Mouse (Mus musculus): ENCODE results near the gene Myzap. TPM values are rescaled to one million over a fixed set of nuclear protein-coding genes. Genes with fewer than 3 reads are reported as not detected.

Myzap gene
- polyA plus RNA-seq, 1 experiment, result 6.0 TPM

GRCm38 (mm10) chr9:71596888-71597287 lies 4.7 kb upstream of the Myzap start:
- H3ac ChIP-seq (ENCODE audit: control insufficient read depth, insufficient read length), result no peak overlapping the region
- no peaks in the 10 kb centered on the region for H3K36me3 ChIP-seq (ENCODE audit: control insufficient read depth, insufficient read depth)
- H3K4me2 ChIP-seq (ENCODE audit: low read depth), result no peak overlapping the region
- H3K27me3 ChIP-seq (ENCODE audit: control insufficient read depth, insufficient read depth, insufficient read length), result peaks cover 16% of the 10 kb centered on the region
- no peak overlapping the region for H3K4me3 ChIP-seq
- TF ChIP-seq MYOD1 (IDR thresholded peaks at IDR 0.05; ENCODE audit: control insufficient read depth in 1 of 3, insufficient read length in 2 of 3, low read depth in 2 of 3) (no peak), TCF12 (IDR thresholded peaks at IDR 0.05; ENCODE audit: insufficient read depth, poor library complexity, severe bottlenecking) (no peak), E2F4 (IDR thresholded peaks at IDR 0.05; ENCODE audit: insufficient read depth) (no peak), CEBPB (IDR thresholded peaks at IDR 0.05; ENCODE audit: insufficient read depth, poor library complexity, severe bottlenecking) (no peak), MYOG (IDR thresholded peaks at IDR 0.05; ENCODE audit: control insufficient read depth in 1 of 3, insufficient read depth in 1 of 3, insufficient read length in 2 of 3, low read depth in 2 of 3) (no peak), POLR2A (IDR thresholded peaks at IDR 0.05; ENCODE audit: insufficient read length, low read depth) (no peak)
- H3K79me2 ChIP-seq (ENCODE audit: control insufficient read depth, insufficient read depth), result no peaks in the 10 kb centered on the region

GRCm38 (mm10) chr9:71592577-71593285 lies 571 bp upstream of the Myzap start:
- Histone ChIP-seq H3K36me3 (ENCODE audit: control insufficient read depth, insufficient read depth) (no peaks in the 10 kb centered on the region), H3K27me3 (ENCODE audit: control insufficient read depth, insufficient read depth, insufficient read length) (no peaks in the 10 kb centered on the region), H3K4me3 (peak overlapping the region; percentile 9), H3K4me2 (ENCODE audit: low read depth) (peak overlapping the region; percentile 84), H3ac (ENCODE audit: control insufficient read depth, insufficient read length) (peak overlapping the region; percentile 17), H3K79me2 (ENCODE audit: control insufficient read depth, insufficient read depth) (no peaks in the 10 kb centered on the region)
- TF ChIP-seq TCF3 (IDR thresholded peaks at IDR 0.05; ENCODE audit: insufficient read length, low read depth) (no peak), SRF (IDR thresholded peaks at IDR 0.05; ENCODE audit: control insufficient read depth, insufficient read length, low read depth) (no peak), MYOD1 (IDR thresholded peaks at IDR 0.05; ENCODE audit: control insufficient read depth in 1 of 3, insufficient read length in 2 of 3, low read depth in 2 of 3) (no peak), TCF12 (IDR thresholded peaks at IDR 0.05; ENCODE audit: insufficient read depth, poor library complexity, severe bottlenecking) (no peak), USF1 (IDR thresholded peaks at IDR 0.05; ENCODE audit: low read depth) (no peak), REST (IDR thresholded peaks at IDR 0.05; ENCODE audit: insufficient read depth, insufficient read length) (no peak), CEBPB (IDR thresholded peaks at IDR 0.05; ENCODE audit: insufficient read depth, poor library complexity, severe bottlenecking) (no peak), MYOG (IDR thresholded peaks at IDR 0.05; ENCODE audit: control insufficient read depth in 1 of 3, insufficient read depth in 1 of 3, insufficient read length in 2 of 3, low read depth in 2 of 3) (no peak), E2F4 (IDR thresholded peaks at IDR 0.05; ENCODE audit: insufficient read depth) (no peak), POLR2AphosphoS2 (IDR thresholded peaks at IDR 0.05; ENCODE audit: insufficient read length, low read depth) (no peak), MAX (IDR thresholded peaks at IDR 0.05; ENCODE audit: low read depth) (no peak), POLR2A (IDR thresholded peaks at IDR 0.05; ENCODE audit: insufficient read length, low read depth) (no peak)

GRCm38 (mm10) chr9:71591106-71591505 lies 1.1 kb downstream of the Myzap start:
- peak overlapping the region; percentile 84 for H3K4me2 ChIP-seq (ENCODE audit: low read depth)
- no peaks in the 10 kb centered on the region for H3K27me3 ChIP-seq (ENCODE audit: control insufficient read depth, insufficient read depth, insufficient read length)
- H3K79me2 ChIP-seq (ENCODE audit: control insufficient read depth, insufficient read depth), result no peaks in the 10 kb centered on the region
- peak overlapping the region; percentile 9 for H3K4me3 ChIP-seq
- TF ChIP-seq TCF12 (IDR thresholded peaks at IDR 0.05; ENCODE audit: insufficient read depth, poor library complexity, severe bottlenecking), result no peak
- no peak for TF ChIP-seq E2F4 (IDR thresholded peaks at IDR 0.05; ENCODE audit: insufficient read depth)
- TF ChIP-seq MYOG (IDR thresholded peaks at IDR 0.05; ENCODE audit: control insufficient read depth in 1 of 3, insufficient read depth in 1 of 3, insufficient read length in 2 of 3, low read depth in 2 of 3), result no peak
- TF ChIP-seq POLR2AphosphoS2 (IDR thresholded peaks at IDR 0.05; ENCODE audit: insufficient read length, low read depth), result no peak
- no peak for TF ChIP-seq CEBPB (IDR thresholded peaks at IDR 0.05; ENCODE audit: insufficient read depth, poor library complexity, severe bottlenecking)
- TF ChIP-seq MAX (IDR thresholded peaks at IDR 0.05; ENCODE audit: low read depth), result no peak
- no peak for TF ChIP-seq POLR2A (IDR thresholded peaks at IDR 0.05; ENCODE audit: insufficient read length, low read depth)
- no peak for TF ChIP-seq MYOD1 (IDR thresholded peaks at IDR 0.05; ENCODE audit: control insufficient read depth in 1 of 3, insufficient read length in 2 of 3, low read depth in 2 of 3)
- no peaks in the 10 kb centered on the region for H3K36me3 ChIP-seq (ENCODE audit: control insufficient read depth, insufficient read depth)
- no peak overlapping the region for H3ac ChIP-seq (ENCODE audit: control insufficient read depth, insufficient read length)

- peak overlapping the region; percentile 53 for H3K4me2 ChIP-seq (ENCODE audit: low read depth)
- H3K4me3 ChIP-seq, result no peak overlapping the region
- no peaks in the 10 kb centered on the region for H3K36me3 ChIP-seq (ENCODE audit: control insufficient read depth, insufficient read depth)
- no peaks in the 10 kb centered on the region for H3K79me2 ChIP-seq (ENCODE audit: control insufficient read depth, insufficient read depth)
- H3ac ChIP-seq (ENCODE audit: control insufficient read depth, insufficient read length), result no peak overlapping the region
- TF ChIP-seq TCF12 (IDR thresholded peaks at IDR 0.05; ENCODE audit: insufficient read depth, poor library complexity, severe bottlenecking) (no peak), SRF (IDR thresholded peaks at IDR 0.05; ENCODE audit: control insufficient read depth, insufficient read length, low read depth) (no peak), POLR2AphosphoS2 (IDR thresholded peaks at IDR 0.05; ENCODE audit: insufficient read length, low read depth) (no peak), E2F4 (IDR thresholded peaks at IDR 0.05; ENCODE audit: insufficient read depth) (no peak)
- no peaks in the 10 kb centered on the region for H3K27me3 ChIP-seq (ENCODE audit: control insufficient read depth, insufficient read depth, insufficient read length)
Observed at GRCm38 (mm10) chr9:71589771-71590170, 2.4 kb downstream of the Myzap start.

- no peaks in the 10 kb centered on the region for H3K79me2 ChIP-seq (ENCODE audit: control insufficient read depth, insufficient read depth)
- H3K4me2 ChIP-seq (ENCODE audit: low read depth), result peak overlapping the region; percentile 53
- no peaks in the 10 kb centered on the region for H3K27me3 ChIP-seq (ENCODE audit: control insufficient read depth, insufficient read depth, insufficient read length)
- no peak overlapping the region for H3K4me3 ChIP-seq
- H3K36me3 ChIP-seq (ENCODE audit: control insufficient read depth, insufficient read depth), result no peaks in the 10 kb centered on the region
- TF ChIP-seq SRF (IDR thresholded peaks at IDR 0.05; ENCODE audit: control insufficient read depth, insufficient read length, low read depth) (no peak), MYOD1 (IDR thresholded peaks at IDR 0.05; ENCODE audit: control insufficient read depth in 1 of 3, insufficient read length in 2 of 3, low read depth in 2 of 3) (peak in 2 of 3 experiments; percentile 22 to 37)
- no peak overlapping the region for H3ac ChIP-seq (ENCODE audit: control insufficient read depth, insufficient read length)
Observed at GRCm38 (mm10) chr9:71588930-71589592, 3.1 kb downstream of the Myzap start.

Measured in myocyte (in vitro differentiated cells).